Mouse (Mus musculus): ENCODE measurements around the gene Cd207. TPM values are rescaled to one million over a fixed set of nuclear protein-coding genes. Genes with fewer than 3 reads are reported as not detected.

Cd207 gene
- polyA plus RNA-seq, 1 experiment from 2014 or later, result not detected

- H3K9ac ChIP-seq (ENCODE audit: low read length), result no peak overlapping the region
- ATAC-seq (ENCODE audit: low FRiP score, low TSS enrichment) (no peak), DNase-seq (ENCODE audit: low spot score) (peak; percentile 28)
- H3K9me3 ChIP-seq (ENCODE audit: control insufficient read depth, low read length), result no peaks in the 10 kb centered on the region
- TF ChIP-seq CTCF (IDR thresholded peaks at IDR 0.05; ENCODE audit: low read depth), result no peak
- TF ChIP-seq EP300 (optimal IDR thresholded peaks at IDR 0.05), result no peak
- 5% methylated on average over 34 of the region's 34 CpGs for WGBS
- H3K27ac ChIP-seq (replicated peaks), result no peak overlapping the region
- no peak overlapping the region for H3K4me3 ChIP-seq (ENCODE audit: low read depth, low read length)
- H3K27me3 ChIP-seq (ENCODE audit: control insufficient read depth, insufficient read depth, low read length), result peaks cover 43% of the 10 kb centered on the region
- no peak overlapping the region for H3K4me2 ChIP-seq (replicated peaks; ENCODE audit: low read depth)
- no peaks in the 10 kb centered on the region for H3K4me1 ChIP-seq (replicated peaks; ENCODE audit: control insufficient read depth, insufficient read depth)
- H3K36me3 ChIP-seq (ENCODE audit: control insufficient read depth, insufficient read depth, low read length), result no peaks in the 10 kb centered on the region
Observed at GRCm38 (mm10) chr6:83714221-83715123, 36.8 kb upstream of the Cd207 start.

GRCm38 (mm10) chr6:83713271-83714136 lies 35.8 kb upstream of the Cd207 start:
- TF ChIP-seq CTCF (IDR thresholded peaks at IDR 0.05; ENCODE audit: low read depth), result no peak
- TF ChIP-seq EP300 (optimal IDR thresholded peaks at IDR 0.05), result no peak
- 7% methylated on average over 12 of the region's 12 CpGs for WGBS
- DNase-seq (ENCODE audit: low spot score) (no peak), ATAC-seq (ENCODE audit: low FRiP score, low TSS enrichment) (no peak)
- no peaks in the 10 kb centered on the region for H3K4me1 ChIP-seq (replicated peaks; ENCODE audit: control insufficient read depth, insufficient read depth)
- H3K9me3 ChIP-seq (ENCODE audit: control insufficient read depth, low read length), result no peaks in the 10 kb centered on the region
- no peaks in the 10 kb centered on the region for H3K36me3 ChIP-seq (ENCODE audit: control insufficient read depth, insufficient read depth, low read length)
- H3K27me3 ChIP-seq (ENCODE audit: control insufficient read depth, insufficient read depth, low read length), result peaks cover 46% of the 10 kb centered on the region
- H3K4me2 ChIP-seq (replicated peaks; ENCODE audit: low read depth), result no peak overlapping the region
- H3K9ac ChIP-seq (ENCODE audit: low read length), result no peak overlapping the region
- no peak overlapping the region for H3K4me3 ChIP-seq (ENCODE audit: low read depth, low read length)
- H3K27ac ChIP-seq (replicated peaks), result no peak overlapping the region

GRCm38 (mm10) chr6:83711725-83712475 lies 34.2 kb upstream of the Cd207 start:
- Histone ChIP-seq H3K27ac (replicated peaks) (no peak overlapping the region), H3K4me1 (replicated peaks; ENCODE audit: control insufficient read depth, insufficient read depth) (no peaks in the 10 kb centered on the region), H3K4me3 (ENCODE audit: low read depth, low read length) (peak overlapping the region; percentile 35), H3K9ac (ENCODE audit: low read length) (no peak overlapping the region), H3K27me3 (ENCODE audit: control insufficient read depth, insufficient read depth, low read length) (peaks cover 56% of the 10 kb centered on the region), H3K9me3 (ENCODE audit: control insufficient read depth, low read length) (no peaks in the 10 kb centered on the region), H3K36me3 (ENCODE audit: control insufficient read depth, insufficient read depth, low read length) (no peaks in the 10 kb centered on the region), H3K4me2 (replicated peaks; ENCODE audit: low read depth) (no peak overlapping the region)
- 4% methylated on average over 45 of the region's 45 CpGs for WGBS
- ATAC-seq (ENCODE audit: low FRiP score, low TSS enrichment) (0 out of 2 replicates have a peak, but pooled peaks have one; percentile 35), DNase-seq (ENCODE audit: low spot score) (no peak)
- TF ChIP-seq CTCF (IDR thresholded peaks at IDR 0.05; ENCODE audit: low read depth) (no peak), EP300 (optimal IDR thresholded peaks at IDR 0.05) (no peak)

- peak; percentile 79 for DNase-seq (ENCODE audit: low spot score)
- Histone ChIP-seq H3K4me1 (replicated peaks; ENCODE audit: control insufficient read depth, insufficient read depth) (no peaks in the 10 kb centered on the region), H3K36me3 (ENCODE audit: control insufficient read depth, insufficient read depth, low read length) (no peaks in the 10 kb centered on the region), H3K4me3 (ENCODE audit: low read depth, low read length) (peak within 1 kb of the TSS; percentile 35), H3K9ac (ENCODE audit: low read length) (no peak within 1 kb of the TSS), H3K9me3 (ENCODE audit: control insufficient read depth, low read length) (no peaks in the 10 kb centered on the region), H3K27ac (replicated peaks) (no peak within 1 kb of the TSS), H3K27me3 (ENCODE audit: control insufficient read depth, insufficient read depth, low read length) (peaks cover 58% of the 10 kb centered on the region), H3K4me2 (replicated peaks; ENCODE audit: low read depth) (peak within 1 kb of the TSS; percentile 55)
- ATAC-seq (ENCODE audit: low FRiP score, low TSS enrichment), result peak; percentile 74
- 1% methylated on average over 46 of the region's 46 CpGs for WGBS
- TF ChIP-seq EP300 (optimal IDR thresholded peaks at IDR 0.05) (no peak), CTCF (IDR thresholded peaks at IDR 0.05; ENCODE audit: low read depth) (no peak)
Observed at GRCm38 (mm10) chr6:83711067-83711675, 33.5 kb upstream of the Cd207 start, which contains the start of gene Vax2. Gene Vax2, plus strand, starts transcription at chr6:83711264.
